Mouse (Mus musculus) embryonic facial prominence, embryonic 10.5 days (tissue): ENCODE data around the gene Med9. TPM values are rescaled to one million over a fixed set of nuclear protein-coding genes. Genes with fewer than 3 reads are reported as not detected.

Experiments
- polyA plus RNA-seq: library from polyadenylated mRNA; unstranded; fragments of >200 nt; fragmentation: Nextera tagmentation; extraction: Ambion mirVana; gene quantifications from 2 replicates; pipeline ENCODE4 v1.2.1, GENCODE M21; 2016

Gene Med9
- polyA plus RNA-seq, 1 experiment from 2014 or later, result 48.3 TPM

Other genes with a start within 250 kb of the Med9 start
- 4.7 TPM in 2 replicates for gene Pld6, start 160.6 kb upstream of the Med9 start, polyA plus RNA-seq
- gene Flcn, start 138.2 kb upstream of the Med9 start, polyA plus RNA-seq, result 34.2 and 35.1 TPM in 2 replicates
- gene Nt5m, start 108.8 kb upstream of the Med9 start, polyA plus RNA-seq, result 34.3 and 37.3 TPM in 2 replicates
- 224 and 231 TPM in 2 replicates for gene Cops3, start 108.4 kb upstream of the Med9 start, polyA plus RNA-seq
- gene Rasd1, start 16.7 kb downstream of the Med9 start, polyA plus RNA-seq, result 2.1 and 2.4 TPM in 2 replicates
- gene Pemt, start 98.3 kb downstream of the Med9 start, polyA plus RNA-seq, result 7.8 and 8.7 TPM in 2 replicates
- 31.0 and 33.8 TPM in 2 replicates for gene Rai1, start 156.8 kb downstream of the Med9 start, polyA plus RNA-seq